Mouse (Mus musculus) spleen, adult 2 months (tissue): ENCODE data around the gene Cenpm. TPM values are rescaled to one million over a fixed set of nuclear protein-coding genes. Genes with fewer than 3 reads are reported as not detected.

ENCODE experiments used
- DNase-seq, 2 experiments: peaks; one replicate each; pipeline versions ENCODE4 v3.0.0 to v3.0.0-alpha.2; 2012 to 2021; ENCODE audit warnings: low spot score in 2 of 2, low read depth in 1 of 2
- H3K27ac ChIP-seq: fragments of 200-500 bp; 2 replicates; pipeline ENCODE4 v1.5.1; 2012; ENCODE audit warnings: low read length, inconsistent platforms; ENCODE audit not compliant: insufficient read depth
- H3K27me3 ChIP-seq: fragments of 200-500 bp; 2 replicates; pipeline ENCODE4 v1.6.1; 2012; ENCODE audit warnings: mild to moderate bottlenecking, moderate library complexity, low read length, inconsistent platforms; ENCODE audit not compliant: control insufficient read depth, insufficient read depth
- H3K36me3 ChIP-seq: fragments of 200-500 bp; 2 replicates; pipeline ENCODE4 v1.6.1; 2012; ENCODE audit warnings: mild to moderate bottlenecking, low read length, inconsistent platforms; ENCODE audit not compliant: control insufficient read depth, insufficient read depth
- H3K4me1 ChIP-seq: fragments of 200-500 bp; 2 replicates; pipeline ENCODE4 v1.6.1; 2011; ENCODE audit warnings: inconsistent platforms; ENCODE audit not compliant: control insufficient read depth, insufficient read depth, insufficient read length
- H3K4me3 ChIP-seq: fragments of 200-500 bp; 2 replicates; pipeline ENCODE4 v1.5.1; 2011; ENCODE audit warnings: mild to moderate bottlenecking, inconsistent platforms; ENCODE audit not compliant: insufficient read depth, insufficient read length; ENCODE audit errors: extremely low read depth
- CTCF ChIP-seq: fragments of 200-500 bp; IDR thresholded peaks from 2 replicates; pipeline ENCODE4 v1.5.1; 2011; ENCODE audit warnings: mild to moderate bottlenecking, inconsistent platforms; ENCODE audit not compliant: insufficient read depth, insufficient read length, insufficient replicate concordance; ENCODE audit errors: extremely low read depth
- POLR2A ChIP-seq: fragments of 200-500 bp; IDR thresholded peaks from 2 replicates; pipeline ENCODE4 v1.6.1; 2011; ENCODE audit warnings: low read depth, low read length, inconsistent platforms
- WGBS: fragments of 180-500 bp; shearing (Covaris S2); methylation state at CpG from one replicate; pipeline ENCODE4 v1.1.7; 2018; 5-methylcytosine and 5-hydroxymethylcytosine counted together
- polyA plus RNA-seq: library from polyadenylated mRNA; depleted of rRNA; stranded (reverse); fragments of >200 nt; gene quantifications from 2 replicates; pipeline ENCODE4 v1.2.3, GENCODE M21; 2012

Gene Cenpm
- polyA plus RNA-seq, 1 experiment, result 10.2 TPM

GRCm38 (mm10) chr15:82210801-82211200, 33.7 kb downstream of the Cenpm start:
- no peak for DNase-seq
- H3K4me3 ChIP-seq, result no peak overlapping the region
- H3K27me3 ChIP-seq, result peaks cover 19% of the 10 kb centered on the region
- TF ChIP-seq POLR2A, result no peak
- TF ChIP-seq CTCF, result no peak
- peaks cover 7% of the 10 kb centered on the region for H3K4me1 ChIP-seq
- no peak overlapping the region for H3K27ac ChIP-seq
- 68% methylated on average over 1 of the region's 1 CpGs for WGBS
- H3K36me3 ChIP-seq, result peaks cover 13% of the 10 kb centered on the region

DNA sequence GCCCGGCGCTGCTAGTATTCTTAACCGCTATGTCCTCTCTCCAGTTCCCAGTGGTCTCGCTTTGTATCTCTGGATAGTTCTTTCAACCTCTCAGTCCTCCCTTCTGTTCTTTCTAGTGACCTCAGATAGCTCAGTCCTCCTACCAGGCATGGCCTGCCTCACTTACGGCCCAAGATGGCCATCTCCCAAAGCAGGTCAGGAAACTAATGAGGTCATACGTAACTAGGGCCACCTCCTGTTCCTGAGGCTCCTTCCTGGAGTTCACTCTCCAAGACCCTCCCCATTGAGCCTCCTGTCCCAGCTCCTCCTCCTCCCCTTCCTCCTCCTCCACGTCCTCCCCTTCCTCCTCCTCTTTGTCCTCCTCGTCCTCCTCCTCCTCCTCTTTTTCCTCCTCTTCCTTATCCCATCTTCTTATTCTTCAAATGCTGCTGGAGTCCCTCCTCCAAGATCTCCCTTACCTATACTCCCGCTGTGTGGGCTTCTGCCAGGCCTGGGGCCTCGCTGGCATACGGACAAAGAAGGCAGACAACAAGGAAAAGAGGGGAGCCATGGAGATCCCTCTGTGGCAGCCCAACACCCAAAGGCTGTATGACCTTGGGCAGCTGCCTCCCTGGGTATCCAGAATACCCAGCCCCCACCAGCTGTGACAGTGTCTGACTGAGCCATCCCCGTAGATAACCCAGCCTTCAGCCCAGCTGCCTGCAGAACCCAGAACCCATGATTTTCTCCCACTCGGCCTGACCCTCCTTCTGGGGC, 35.1 kb downstream of the Cenpm start:
- TF ChIP-seq POLR2A, result no peak
- TF ChIP-seq CTCF, result no peak
- 88% methylated on average over 13 of the region's 13 CpGs for WGBS
- peaks cover 7% of the 10 kb centered on the region for H3K4me1 ChIP-seq
- H3K36me3 ChIP-seq, result peaks cover 22% of the 10 kb centered on the region
- no peak for DNase-seq
- peaks cover 19% of the 10 kb centered on the region for H3K27me3 ChIP-seq
- no peak overlapping the region for H3K4me3 ChIP-seq
- H3K27ac ChIP-seq, result no peak overlapping the region

DNA sequence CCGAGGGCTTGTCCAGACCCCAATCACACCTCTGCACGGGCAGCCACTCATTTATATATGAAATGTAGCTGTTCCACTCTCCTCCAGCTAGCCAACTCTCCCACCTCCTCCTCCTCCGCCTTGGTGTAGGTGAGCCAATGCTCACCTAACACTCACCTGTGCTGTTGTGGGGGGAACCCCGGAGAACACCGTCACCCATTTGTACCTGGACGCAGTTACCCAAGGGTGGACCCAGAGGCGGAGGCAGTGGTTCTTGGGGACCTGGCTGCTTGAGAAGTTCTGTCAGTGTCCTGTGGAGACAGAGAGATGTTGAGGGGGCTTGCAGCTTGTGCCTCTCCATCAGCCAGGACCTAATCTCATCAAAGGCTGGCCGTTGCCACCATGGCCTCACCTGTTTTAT, 36.2 kb downstream of the Cenpm start:
- no peak overlapping the region for H3K4me3 ChIP-seq
- WGBS, result 95% methylated on average over 8 of the region's 8 CpGs
- peaks cover 7% of the 10 kb centered on the region for H3K4me1 ChIP-seq
- no peak overlapping the region for H3K27ac ChIP-seq
- H3K27me3 ChIP-seq, result peaks cover 18% of the 10 kb centered on the region
- peaks cover 31% of the 10 kb centered on the region for H3K36me3 ChIP-seq
- DNase-seq, result no peak
- TF ChIP-seq CTCF (no peak), POLR2A (no peak)

- Histone ChIP-seq H3K4me1 (peaks cover 7% of the 10 kb centered on the region), H3K27me3 (peaks cover 14% of the 10 kb centered on the region), H3K36me3 (peaks cover 35% of the 10 kb centered on the region), H3K4me3 (no peak overlapping the region), H3K27ac (no peak overlapping the region)
- WGBS, result 89% methylated on average over 30 of the region's 30 CpGs
- TF ChIP-seq POLR2A (no peak), CTCF (no peak)
- DNase-seq, result no peak
Measured at GRCm38 (mm10) chr15:82207504-82208219, 36.9 kb downstream of the Cenpm start.

DNA sequence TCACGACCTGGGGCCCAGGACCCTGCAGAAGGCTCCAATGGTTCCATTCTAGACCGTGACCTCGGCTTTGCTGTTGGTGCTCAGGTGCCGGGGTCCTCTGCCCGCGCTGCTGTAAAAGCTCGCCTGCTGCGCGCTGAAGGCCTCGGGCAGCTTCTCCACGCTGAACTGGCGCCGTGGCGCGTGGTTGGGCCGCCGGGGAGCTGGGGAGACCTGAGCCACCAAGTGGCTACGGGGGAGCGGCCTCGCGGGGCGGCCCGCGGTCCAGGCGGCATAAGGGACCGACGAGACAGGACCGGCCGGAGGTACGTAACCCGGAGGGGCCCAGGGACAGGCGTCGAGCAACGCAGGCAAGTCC, 37.5 kb downstream of the Cenpm start:
- WGBS, result 91% methylated on average over 34 of the region's 34 CpGs
- Histone ChIP-seq H3K27me3 (peaks cover 8% of the 10 kb centered on the region), H3K36me3 (peaks cover 35% of the 10 kb centered on the region), H3K4me1 (peaks cover 5% of the 10 kb centered on the region), H3K27ac (no peak overlapping the region), H3K4me3 (no peak overlapping the region)
- TF ChIP-seq POLR2A (no peak), CTCF (no peak)
- no peak for DNase-seq

DNA sequence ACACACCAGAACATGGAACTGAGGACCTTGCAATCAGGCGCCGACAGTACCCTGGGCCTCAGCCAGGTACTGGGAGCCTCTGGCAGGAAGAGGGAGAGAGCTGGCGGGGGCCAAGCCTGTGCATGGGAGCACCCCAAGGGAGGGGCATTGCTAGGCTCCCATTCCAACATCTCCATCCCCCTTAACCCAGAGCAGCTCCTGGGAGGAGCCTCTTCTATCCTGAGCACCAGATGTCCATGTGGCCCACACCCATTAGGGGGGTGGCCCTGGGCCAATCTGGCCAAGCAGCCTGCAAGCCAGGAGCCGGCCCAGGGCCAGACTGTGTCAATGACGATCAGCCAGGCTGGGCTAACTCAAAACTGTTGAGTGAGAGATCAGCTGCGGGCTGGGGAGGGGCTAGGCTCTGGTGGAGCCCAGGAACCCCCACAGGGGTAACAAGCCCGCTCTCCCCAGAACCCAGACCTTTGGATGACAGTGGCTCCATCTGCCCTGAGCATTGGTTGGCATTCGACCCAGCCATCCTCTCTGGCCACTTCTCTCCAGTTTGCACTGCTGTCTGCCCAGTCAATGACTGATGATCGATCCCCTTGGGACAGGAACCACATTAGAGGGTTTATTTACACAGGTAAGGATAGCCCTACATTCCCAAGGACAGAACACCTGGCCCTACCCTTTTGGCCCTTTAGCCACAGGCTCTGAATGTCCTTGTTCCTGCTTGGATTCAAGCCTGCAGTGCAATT, 38.0 kb downstream of the Cenpm start:
- H3K27ac ChIP-seq, result no peak overlapping the region
- TF ChIP-seq POLR2A (no peak), CTCF (no peak)
- DNase-seq, result no peak
- H3K27me3 ChIP-seq, result 0 out of 2 replicates have a peak, but pooled peaks cover 3% of the 10 kb centered on the region
- peaks cover 35% of the 10 kb centered on the region for H3K36me3 ChIP-seq
- WGBS, result 89% methylated on average over 9 of the region's 9 CpGs
- no peak overlapping the region for H3K4me3 ChIP-seq
- H3K4me1 ChIP-seq, result no peaks in the 10 kb centered on the region; the same call in 1 of the 2 replicates
